Mouse (Mus musculus): ENCODE measurements around the gene Aspdh. TPM values are rescaled to one million over a fixed set of nuclear protein-coding genes. Genes with fewer than 3 reads are reported as not detected.

The Aspdh gene
- total RNA-seq, 2 experiments from 2014 or later = 0.65 to 0.75 TPM

DNA sequence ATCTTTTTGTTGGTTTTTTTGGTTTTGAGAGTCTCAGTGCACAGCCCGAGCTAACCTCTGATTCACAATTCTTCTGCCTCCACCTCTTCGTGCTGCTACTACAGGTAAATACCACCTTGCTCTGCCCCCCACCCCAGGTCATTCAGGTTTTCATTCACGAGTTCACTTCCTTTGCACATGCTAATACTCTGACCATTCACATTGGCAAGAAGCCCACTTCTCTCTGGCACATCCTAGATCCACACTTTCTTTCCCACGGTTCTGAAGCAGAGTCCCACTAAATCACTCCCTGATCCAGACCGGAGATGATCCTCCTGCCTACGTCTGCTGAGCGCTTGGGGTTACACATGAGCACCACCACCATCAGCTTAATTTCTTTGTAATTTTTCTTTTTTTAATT lies 29.9 kb downstream of the Aspdh start:
- DNase-seq = no peak
- intact Hi-C loops (cut with DNase I) = loop anchor here (2.0 kb wide), 1 partner anchor 28 kb away; the partner anchor contains the start of gene Josd2

DNA sequence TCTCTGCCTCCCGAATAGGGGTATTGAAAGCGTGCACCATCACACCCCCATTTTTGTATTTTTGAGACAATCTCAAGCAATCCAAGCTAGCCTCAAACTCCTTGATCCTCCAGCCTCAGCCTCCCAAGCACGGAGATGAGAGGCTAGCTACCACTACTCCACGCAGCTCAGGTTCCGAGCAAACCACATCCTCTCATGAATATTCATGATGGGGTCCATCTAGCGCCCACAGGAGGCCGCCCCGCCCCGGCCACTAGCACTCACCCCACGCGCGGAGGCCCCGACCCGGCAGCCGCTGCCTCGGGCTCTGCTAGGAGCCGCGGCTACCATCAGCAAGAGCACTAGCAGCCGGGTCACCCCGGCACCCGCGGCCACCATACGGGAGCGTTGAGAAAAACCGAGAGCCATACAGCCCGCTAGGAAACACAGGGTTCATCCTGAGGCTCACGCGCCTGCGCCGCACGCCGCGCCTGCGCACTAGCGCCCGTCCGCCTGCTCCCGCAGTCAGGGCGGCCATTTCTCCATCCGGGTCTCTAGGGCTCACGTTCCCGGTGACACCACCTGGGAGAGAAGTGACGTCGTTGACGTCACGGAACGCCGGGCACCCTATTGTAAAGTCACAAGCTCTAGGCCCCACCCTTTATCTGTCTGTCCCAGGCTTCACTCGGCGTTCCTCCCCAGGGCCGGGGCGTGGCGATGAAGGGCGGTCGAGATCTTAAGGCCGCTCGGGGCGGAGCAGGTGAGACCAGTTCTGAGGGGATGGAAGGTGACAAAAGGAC lies 31.0 kb downstream of the Aspdh start, which contains the start of the genes Emc10 and Fam71e1:
Gene Emc10 (minus strand): TSS at position 538 of the 779 bp plus-strand sequence.
Gene Fam71e1 (plus strand): TSS at position 590 of the 779 bp plus-strand sequence.
- DNase-seq = peak; percentile 96 to 98
- intact Hi-C loops (cut with DNase I) = loop anchor here (2.0 kb wide), 1 partner anchor 29 kb away; the partner anchor contains the start of gene Josd2

DNA sequence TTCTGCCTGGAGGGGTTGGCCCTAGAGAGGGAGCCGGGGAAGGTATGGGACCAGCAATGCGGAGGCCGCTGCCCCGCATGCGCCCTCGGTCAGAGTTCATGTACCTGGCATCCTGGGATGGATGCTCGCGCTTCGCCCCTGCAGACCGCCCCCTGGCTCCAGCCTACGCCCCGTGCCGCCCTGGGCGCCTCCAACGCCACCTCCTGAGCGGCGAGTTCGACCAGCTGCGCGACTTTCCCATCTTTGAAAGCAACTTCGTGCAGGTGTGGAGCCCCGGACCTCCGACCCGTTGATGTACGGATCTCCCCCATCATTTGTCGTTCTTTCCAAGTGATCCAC lies 31.5 kb downstream of the Aspdh start:
- no peak for DNase-seq
- intact Hi-C loops (cut with DNase I) = no loop called here

DNA sequence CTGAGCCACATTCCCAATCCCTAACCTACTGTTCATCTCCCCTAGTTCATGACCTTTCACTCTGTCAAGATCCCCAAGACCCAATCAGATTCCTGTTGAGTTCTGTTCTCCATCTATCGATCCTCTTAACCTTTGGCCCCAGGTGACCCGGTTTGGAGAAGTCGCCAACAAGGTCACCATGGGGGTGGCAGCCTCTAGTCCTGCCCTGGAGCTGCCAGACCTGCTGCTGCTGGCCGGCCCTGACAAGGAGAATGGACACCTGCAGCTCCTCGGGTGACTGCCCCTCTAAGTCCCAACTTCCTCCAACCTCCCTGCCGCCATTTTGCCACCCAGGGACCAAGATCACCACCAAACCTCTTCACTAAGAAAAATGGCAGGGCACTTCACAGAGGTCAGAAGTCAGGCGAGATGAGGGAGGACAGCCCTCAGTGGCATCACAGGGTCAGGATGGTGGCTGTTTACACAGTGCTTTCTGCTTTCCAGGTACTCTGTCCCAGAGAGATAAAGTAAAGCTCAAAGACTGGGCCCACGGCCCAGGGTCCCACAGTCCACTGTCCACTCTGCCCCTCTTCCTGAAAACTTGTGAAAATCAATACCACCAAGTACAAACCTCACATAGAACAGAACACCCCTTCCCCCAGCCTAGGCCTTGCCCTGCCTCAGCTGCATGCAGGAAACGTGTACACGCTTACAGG lies 32.3 kb downstream of the Aspdh start:
- intact Hi-C loops (cut with DNase I) = no loop called here
- DNase-seq = no peak

DNA sequence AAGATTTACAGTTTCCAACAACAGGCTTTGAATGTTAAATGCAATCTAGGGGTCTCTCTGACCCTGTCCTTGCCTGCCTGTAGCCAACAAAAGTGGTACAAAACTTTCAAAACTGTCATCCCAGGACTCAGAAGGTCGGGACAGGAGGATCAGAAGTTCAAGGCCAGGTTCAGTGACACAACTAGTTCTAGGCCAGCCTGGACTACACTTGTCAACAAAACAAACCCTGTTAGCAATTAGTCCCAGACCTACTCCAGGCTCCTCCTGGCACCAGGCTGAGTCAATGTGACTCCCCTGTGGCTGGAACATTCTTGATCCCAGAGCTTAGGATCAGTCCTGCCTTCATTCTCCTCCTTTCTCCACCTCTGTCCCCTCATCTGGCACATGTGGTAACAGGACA lies 33.7 kb downstream of the Aspdh start:
- intact Hi-C loops (cut with DNase I) = no loop called here
- DNase-seq = no peak

DNA sequence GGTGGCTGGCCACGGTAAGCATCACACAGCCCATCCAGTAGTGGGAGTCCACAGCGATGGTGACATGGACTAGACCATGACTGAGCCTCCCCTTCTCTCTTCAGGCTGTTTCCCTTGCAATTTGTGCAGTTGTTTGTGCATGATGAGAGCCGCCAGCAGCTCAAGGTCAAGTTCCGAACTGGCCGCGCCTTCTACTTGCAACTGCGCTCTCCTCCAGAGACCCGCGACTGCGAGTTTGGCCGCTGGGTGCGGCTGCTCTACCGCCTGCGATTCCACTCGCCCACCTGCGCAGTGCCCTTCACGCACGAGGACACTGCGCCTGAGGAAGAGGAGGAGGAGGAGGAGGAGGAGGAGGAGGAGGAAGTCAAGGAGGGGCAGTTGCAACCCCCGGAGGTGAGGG lies 34.9 kb downstream of the Aspdh start:
- no peak for DNase-seq
- intact Hi-C loops (cut with DNase I) = no loop called here

DNA sequence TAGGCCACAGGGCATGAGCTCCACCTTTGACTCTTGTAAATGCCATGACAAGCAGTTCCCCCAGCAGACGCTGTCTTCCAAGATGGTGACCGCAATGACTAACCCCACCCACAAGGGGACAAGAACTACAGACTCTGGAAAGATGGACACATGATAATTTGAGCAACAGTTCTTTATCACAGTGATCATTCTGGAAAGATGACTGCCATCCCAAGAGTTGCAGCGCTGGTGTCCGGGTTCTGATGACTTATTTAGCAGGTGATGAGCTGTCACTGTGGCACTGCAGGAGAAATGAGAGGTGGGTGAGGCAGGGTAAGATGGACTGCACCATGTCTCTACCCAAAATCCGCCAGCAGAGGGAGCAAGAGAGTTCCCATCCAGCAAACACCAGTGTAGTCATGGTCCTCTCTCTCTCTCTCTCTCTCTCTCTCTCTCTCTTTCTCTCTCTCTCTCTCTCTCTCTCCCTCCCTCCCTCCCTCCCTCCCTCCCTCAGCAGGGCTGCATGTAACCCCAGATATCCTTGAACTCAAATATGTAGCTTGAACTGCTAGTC lies 36.4 kb downstream of the Aspdh start:
- peak; percentile 56 to 76 for DNase-seq
- intact Hi-C loops (cut with DNase I) = loop anchor here (1.0 kb wide), 2 partner anchors 49 to 60 kb away; no protein-coding TSS in a partner anchor

DNA sequence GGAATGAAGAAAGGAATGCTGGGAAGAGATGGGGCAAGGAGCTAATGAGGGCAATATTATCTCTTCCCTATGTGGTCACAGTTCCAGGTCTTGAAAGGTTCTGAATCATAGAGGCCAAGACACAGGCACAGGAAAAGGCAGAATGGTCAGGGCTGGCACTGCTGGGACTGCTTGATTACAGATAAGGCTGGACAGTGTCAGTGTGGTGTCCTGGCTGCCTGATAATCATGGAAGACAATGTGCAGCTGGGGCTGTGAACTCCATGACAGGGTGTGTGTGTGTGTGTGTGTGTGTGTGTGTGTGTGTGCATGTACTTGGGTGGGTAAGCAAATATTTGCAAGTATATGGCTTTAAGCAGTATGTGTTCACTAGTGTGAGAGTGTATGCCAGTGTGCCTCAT lies 42.3 kb downstream of the Aspdh start:
- no peak for DNase-seq
- intact Hi-C loops (cut with DNase I) = no loop called here

Small RNA genes lying within 50 kb of the gene (microRNA-seq; reads per million reads assigned to microRNA genes)
- gene Mir7052 (ENCODE audit: borderline number of aligned reads in 2 of 2) = 0 to 2.2 reads per million in 2 experiments

Other genes starting within 250 kb of the Aspdh start
- not detected for gene Klk1b5, start 249.4 kb upstream of the Aspdh start, total RNA-seq (2021)
- gene Klk1, start 240.0 kb upstream of the Aspdh start, total RNA-seq (2021) = under 1 TPM in 1 of 2 experiments, not detected in 1; 0.33 TPM
- not detected for gene Gm36864, start 229.2 kb upstream of the Aspdh start, total RNA-seq (2021)
- gene 1700028J19Rik, start 218.7 kb upstream of the Aspdh start, total RNA-seq (2021) = under 1 TPM; 0.58 to 0.70 TPM
- 10 to 100 TPM; 11.2 to 19.7 TPM for gene 2410002F23Rik, start 218.7 kb upstream of the Aspdh start, total RNA-seq (2021)
- gene Acp4, start 208.0 kb upstream of the Aspdh start, total RNA-seq (2021) = not detected
- gene Gm15517, start 203.9 kb upstream of the Aspdh start, total RNA-seq (2021) = not detected
- under 1 TPM; 0.75 to 0.84 TPM for gene Clec11a, start 158.5 kb upstream of the Aspdh start, total RNA-seq (2021)
- gene Shank1, start 155.1 kb upstream of the Aspdh start, total RNA-seq (2021) = 1 to 10 TPM in 1 of 2 experiments, under 1 TPM in 1; 1.00 to 1.5 TPM
- gene Syt3, start 81.3 kb upstream of the Aspdh start, total RNA-seq (2021) = 1 to 10 TPM; 1.7 to 3.4 TPM
- under 1 TPM in 1 of 2 experiments, not detected in 1; 0.68 TPM for gene 1700008O03Rik, start 79.6 kb upstream of the Aspdh start, total RNA-seq (2021)
- gene Lrrc4b, start 36.4 kb upstream of the Aspdh start, total RNA-seq (2021) = 10 to 100 TPM; 20.5 to 21.6 TPM
- 100 to 1,000 TPM; 127 to 143 TPM for gene Josd2, start 2.6 kb downstream of the Aspdh start, total RNA-seq (2021)
- gene Emc10, start 31.1 kb downstream of the Aspdh start, total RNA-seq (2021) = 10 to 100 TPM; 87.6 to 87.9 TPM
- gene Fam71e1, start 31.2 kb downstream of the Aspdh start, total RNA-seq (2021) = 1 to 10 TPM; 3.1 to 3.2 TPM
- 10 to 100 TPM; 16.5 to 20.1 TPM for gene Mybpc2, start 59.3 kb downstream of the Aspdh start, total RNA-seq (2021)
- under 1 TPM; 0.31 to 0.51 TPM for gene Spib, start 66.7 kb downstream of the Aspdh start, total RNA-seq (2021)
- 10 to 100 TPM; 11.9 to 14.0 TPM for gene Pold1, start 83.5 kb downstream of the Aspdh start, total RNA-seq (2021)
- 10 to 100 TPM; 48.2 to 50.8 TPM for gene Nr1h2, start 88.6 kb downstream of the Aspdh start, total RNA-seq (2021)
- under 1 TPM; 0.43 to 0.78 TPM for gene Napsa, start 107.0 kb downstream of the Aspdh start, total RNA-seq (2021)
- gene Kcnc3, start 125.3 kb downstream of the Aspdh start, total RNA-seq (2021) = 1 to 10 TPM; 2.0 to 2.3 TPM
- 100 to 1,000 TPM in 1 of 2 experiments, 10 to 100 TPM in 1; 81.8 to 110 TPM for gene Myh14, start 205.5 kb downstream of the Aspdh start, total RNA-seq (2021)
- gene Izumo2, start 243.4 kb downstream of the Aspdh start, total RNA-seq (2021) = not detected